Mouse (Mus musculus) erythroblast, embryonic 14.5 days (primary cell): ENCODE data around the gene Adipor2.
"Not testable (repeated sequence)": the region's sequence is repeated elsewhere in the genome, so short reads cannot be mapped to it uniquely, and the experiment has no call there.

Experiments used
- GATA1 ChIP-seq: IDR thresholded peaks from 2 replicates; pipeline ENCODE4 v1.6.1; 2012; ENCODE audit warnings: low read length, inconsistent platforms, mixed read lengths
- TAL1 ChIP-seq: IDR thresholded peaks from 3 replicates; pipeline ENCODE4 v1.6.1; 2012; ENCODE audit warnings: low read length, inconsistent platforms, mixed read lengths

- not testable (repeated sequence) for TF ChIP-seq TAL1, GATA1
Observed at GRCm38 (mm10) chr6:119442729-119443128, 25.2 kb upstream of the Adipor2 start.
